Mouse (Mus musculus) lung, postnatal 0 days (tissue): Measurements from ENCODE around the gene Lbx2.
A peak's percentile ranks its signal among the peaks of the same experiment; 100 is the strongest.

ENCODE experiments used
- CTCF ChIP-seq: IDR thresholded peaks from 2 replicates; pipeline ENCODE4 v1.5.1; 2016; ENCODE audit warnings: antibody characterized with exemption, mild to moderate bottlenecking
- EP300 ChIP-seq: IDR thresholded peaks from 2 replicates; pipeline ENCODE4 v1.6.1; 2016; ENCODE audit warnings: antibody characterized with exemption, mild to moderate bottlenecking, control low read depth

DNA sequence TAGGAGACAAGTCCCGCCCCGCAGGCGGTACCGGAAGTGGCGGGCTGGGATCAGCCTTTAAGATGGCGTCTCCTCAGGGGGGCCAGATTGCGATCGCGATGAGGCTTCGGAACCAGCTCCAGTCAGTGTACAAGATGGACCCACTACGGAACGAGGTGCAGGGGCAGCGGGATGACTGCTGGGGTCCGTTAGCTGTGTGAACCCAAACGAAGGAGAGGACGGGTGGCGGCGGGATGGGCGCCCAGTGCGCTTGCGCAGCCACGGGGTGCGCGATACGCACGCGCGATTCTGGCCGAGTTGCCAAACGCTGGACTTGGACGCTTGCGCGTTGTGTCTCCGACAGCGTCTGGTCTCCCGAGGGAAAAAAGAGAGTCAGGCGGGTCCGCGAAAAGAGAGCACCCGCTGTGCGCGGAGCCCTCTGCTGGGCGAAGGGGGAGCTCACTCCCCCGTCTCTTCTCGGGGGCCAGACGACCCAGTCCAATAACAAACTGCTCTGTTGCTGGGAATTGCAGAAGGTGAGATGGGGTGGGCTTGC is 7.8 kb upstream of the Lbx2 start:
- TF ChIP-seq CTCF (peak; percentile 79), EP300 (no peak)
